Mouse (Mus musculus): ENCODE data around the gene Tmem159. TPM values are rescaled to one million over a fixed set of nuclear protein-coding genes. Genes with fewer than 3 reads are reported as not detected.

Gene Tmem159
- 2.2 and 2.6 TPM in 2 replicates for polyA plus RNA-seq (2012; rRNA removed)

GRCm38 (mm10) chr7:120102164-120102972, at the start of gene Tmem159:
Tmem159 (plus strand) TSS chr7:120102353.

GRCm38 (mm10) chr7:120095180-120095579, 7.0 kb upstream of the Tmem159 start, which contains the start of gene Dnah3:
Dnah3 (minus strand) TSS chr7:120095280.

GRCm38 (mm10) chr7:120145191-120145590, 43.0 kb downstream of the Tmem159 start, which contains the start of gene Zp2:
Zp2 (minus strand) TSS chr7:120145291.

Other genes with a start within 250 kb of the Tmem159 start
- gene Lyrm1, start 206.5 kb upstream of the Tmem159 start, polyA plus RNA-seq (2012; rRNA removed), result 2.3 and 2.5 TPM in 2 replicates
- 2.8 and 2.9 TPM in 2 replicates for gene Dcun1d3, start 206.1 kb upstream of the Tmem159 start, polyA plus RNA-seq (2012; rRNA removed)
- 0.01 TPM in 2 replicates for gene Dnah3, start 7.1 kb upstream of the Tmem159 start, polyA plus RNA-seq (2012; rRNA removed)
- 0.01 and 0.02 TPM in 2 replicates for gene Zp2, start 42.9 kb downstream of the Tmem159 start, polyA plus RNA-seq (2012; rRNA removed)
- gene Anks4b, start 71.5 kb downstream of the Tmem159 start, polyA plus RNA-seq (2012; rRNA removed), result 9.3 and 12.2 TPM in 2 replicates
- gene Crym, start 99.8 kb downstream of the Tmem159 start, polyA plus RNA-seq (2012; rRNA removed), result 0.21 and 0.23 TPM in 2 replicates
- gene Abca14, start 101.6 kb downstream of the Tmem159 start, polyA plus RNA-seq (2012; rRNA removed), result 0.12 and 0.14 TPM in 2 replicates
- gene Abca15, start 226.3 kb downstream of the Tmem159 start, polyA plus RNA-seq (2012; rRNA removed), result not detected in 2 replicates